Mouse (Mus musculus) liver, embryonic 13.5 days (tissue): ENCODE measurements around the gene 4933436I01Rik. TPM values are rescaled to one million over a fixed set of nuclear protein-coding genes. Genes with fewer than 3 reads are reported as not detected.

Experiments used
- ATAC-seq: fragments of 200-750 bp; cut with Nextera tagmentation; 2 replicates; pipeline ENCODE4 v1.8.0; 2017; ENCODE audit warnings: low read depth, mild to moderate bottlenecking, moderate number of reproducible peaks, moderate library complexity
- DNase-seq: peaks from one replicate; pipeline ENCODE4 v3.0.0; 2022
- H3K27ac ChIP-seq: fragments of 300-500 bp; sonication (generic); 2 replicates; pipeline ENCODE4 v1.5.1; 2015; ENCODE audit warnings: moderate library complexity, mild to moderate bottlenecking, inconsistent platforms
- H3K27me3 ChIP-seq: fragments of 300-500 bp; sonication (generic); 2 replicates; pipeline ENCODE4 v1.6.1; 2015; ENCODE audit warnings: mild to moderate bottlenecking, inconsistent platforms
- H3K36me3 ChIP-seq: fragments of 300-500 bp; sonication (generic); 2 replicates; pipeline ENCODE4 v1.6.1; 2015; ENCODE audit warnings: mild to moderate bottlenecking, inconsistent platforms
- H3K4me1 ChIP-seq: fragments of 300-500 bp; sonication (generic); replicated peaks from 2 replicates; pipeline ENCODE4 v1.6.1; 2015; ENCODE audit warnings: inconsistent platforms
- H3K4me2 ChIP-seq: fragments of 300-500 bp; sonication (generic); 2 replicates; pipeline ENCODE4 v1.6.1; 2015; ENCODE audit warnings: inconsistent platforms, mild to moderate bottlenecking, moderate library complexity
- H3K4me3 ChIP-seq: fragments of 300-500 bp; sonication (generic); replicated peaks from 2 replicates; pipeline ENCODE4 v1.5.1; 2015; ENCODE audit warnings: mild to moderate bottlenecking, inconsistent platforms
- H3K9ac ChIP-seq: fragments of 300-500 bp; sonication (generic); 2 replicates; pipeline ENCODE4 v1.6.1; 2015; ENCODE audit warnings: mild to moderate bottlenecking, inconsistent platforms
- H3K9me3 ChIP-seq: fragments of 300-500 bp; sonication (generic); replicated peaks from 2 replicates; pipeline ENCODE4 v1.6.1; 2016; ENCODE audit warnings: inconsistent platforms
- WGBS: fragments of 180-500 bp; shearing (Covaris S2); methylation state at CpG from one replicate; pipeline ENCODE4 v1.1.7; 2015; ENCODE audit not compliant: insufficient replicate concordance; 5-methylcytosine and 5-hydroxymethylcytosine counted together
- polyA plus RNA-seq: library from polyadenylated mRNA; unstranded; fragments of >200 nt; fragmentation: Nextera tagmentation; extraction: Ambion mirVana; gene quantifications from 2 replicates; pipeline ENCODE4 v1.2.1, GENCODE M21; 2015

Gene 4933436I01Rik
- not detected in 2 replicates for polyA plus RNA-seq

DNA sequence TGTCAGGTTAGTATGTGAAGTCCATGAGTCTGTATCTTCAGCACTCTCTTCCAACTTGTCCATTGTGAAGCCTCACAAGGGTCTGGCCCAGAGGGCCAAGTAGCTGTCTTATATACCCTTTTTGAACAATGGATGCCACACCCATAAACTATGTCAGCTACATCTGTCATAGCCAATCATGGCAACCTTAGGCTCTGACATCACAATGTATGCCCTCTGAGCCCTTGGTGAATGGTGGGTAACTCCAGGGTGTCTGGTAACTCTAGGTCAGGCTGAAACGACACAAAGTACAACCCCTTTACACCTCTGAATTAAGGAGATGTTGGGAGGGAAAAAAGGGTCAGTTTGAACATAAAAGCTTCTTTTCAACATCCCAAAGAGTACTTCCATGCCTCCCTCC lies at the start of gene 4933436I01Rik:
4933436I01Rik (minus strand) TSS at position 101 of the 400 bp plus-strand sequence.
- no peak for ATAC-seq

GRCm38 (mm10) chrX:67924769-67925470 lies 3.7 kb upstream of the 4933436I01Rik start:
- ATAC-seq (no peak), DNase-seq (no peak)
- Histone ChIP-seq H3K27me3 (no peaks in the 10 kb centered on the region), H3K4me2 (no peak overlapping the region), H3K4me3 (no peak overlapping the region), H3K4me1 (no peaks in the 10 kb centered on the region), H3K36me3 (no peaks in the 10 kb centered on the region), H3K9me3 (no peaks in the 10 kb centered on the region), H3K9ac (no peak overlapping the region), H3K27ac (no peak overlapping the region)
- 24% methylated on average over 1 of the region's 1 CpGs for WGBS

More for the DNA sequence above, at the start of gene 4933436I01Rik:
- H3K27ac ChIP-seq: no peak within 1 kb of the TSS
- no peak within 1 kb of the TSS for H3K4me2 ChIP-seq
- 33% methylated on average over 1 of the region's 1 CpGs for WGBS
- H3K36me3 ChIP-seq: no peaks in the 10 kb centered on the region
- no peak within 1 kb of the TSS for H3K4me3 ChIP-seq
- no peaks in the 10 kb centered on the region for H3K27me3 ChIP-seq
- H3K9ac ChIP-seq: no peak within 1 kb of the TSS
- H3K4me1 ChIP-seq: no peaks in the 10 kb centered on the region
- no peaks in the 10 kb centered on the region for H3K9me3 ChIP-seq
- no peak for DNase-seq

- no peak for DNase-seq
- 69% methylated on average over 3 of the region's 3 CpGs for WGBS
- no peak overlapping the region for H3K4me3 ChIP-seq
- no peaks in the 10 kb centered on the region for H3K4me1 ChIP-seq
- no peak overlapping the region for H3K9ac ChIP-seq
- no peaks in the 10 kb centered on the region for H3K27me3 ChIP-seq
- no peaks in the 10 kb centered on the region for H3K36me3 ChIP-seq
- H3K4me2 ChIP-seq: no peak overlapping the region
- ATAC-seq: no peak
- no peak overlapping the region for H3K27ac ChIP-seq
- H3K9me3 ChIP-seq: no peaks in the 10 kb centered on the region
Measured at GRCm38 (mm10) chrX:67883406-67883805, 37.8 kb downstream of the 4933436I01Rik start.

Other genes with a start within 250 kb of the 4933436I01Rik start
- not detected in 2 replicates for gene Gm1140, start 227.9 kb downstream of the 4933436I01Rik start, polyA plus RNA-seq
- gene Gm14692, start 225.8 kb downstream of the 4933436I01Rik start, polyA plus RNA-seq: not detected in 2 replicates